Mouse (Mus musculus) layer of hippocampus, postnatal 14 days (tissue): Measurements from ENCODE around the gene P3h3. TPM values are rescaled to one million over a fixed set of nuclear protein-coding genes. Genes with fewer than 3 reads are reported as not detected.
"Not testable (repeated sequence)": the region's sequence is repeated elsewhere in the genome, so short reads cannot be mapped to it uniquely, and the experiment has no call there.

Experiments
- DNase-seq, 2 experiments: peaks; one replicate each; pipeline ENCODE4 v3.0.0; 2021 to 2022; ENCODE audit warnings: low spot score in 2 of 2, mixed read lengths in 1 of 2
- total RNA-seq, 2 experiments: library from RNA; stranded (reverse); gene quantifications; 2 replicates each; pipeline ENCODE4 v1.2.3; 2021

P3h3 gene
- total RNA-seq, 2 experiments from 2014 or later: 24.7 to 24.8 TPM

- DNase-seq: no peak
Observed at GRCm38 (mm10) chr6:124834512-124835081, 23.0 kb downstream of the P3h3 start.

- no peak for DNase-seq
Observed at GRCm38 (mm10) chr6:124831649-124832048, 25.9 kb downstream of the P3h3 start.

GRCm38 (mm10) chr6:124831199-124831598 lies 26.4 kb downstream of the P3h3 start:
- not testable (repeated sequence) for DNase-seq

- peak; percentile 93 to 96 for DNase-seq
Observed at GRCm38 (mm10) chr6:124829799-124830700, 27.5 kb downstream of the P3h3 start.

- peak; percentile 99 to 100 for DNase-seq
Observed at GRCm38 (mm10) chr6:124828868-124829798, 28.4 kb downstream of the P3h3 start, which contains the start of the genes Usp5 and Cdca3. Gene Usp5, minus strand, starts transcription at chr6:124829484. Gene Cdca3, plus strand, starts transcription at chr6:124829547.

- peak in 1 of 2 experiments; percentile 34 for DNase-seq
Observed at GRCm38 (mm10) chr6:124828101-124828592, 29.4 kb downstream of the P3h3 start.

GRCm38 (mm10) chr6:124822049-124822448 lies 35.5 kb downstream of the P3h3 start:
- no peak for DNase-seq

- no peak for DNase-seq
Observed at GRCm38 (mm10) chr6:124820891-124821290, 36.7 kb downstream of the P3h3 start.

GRCm38 (mm10) chr6:124817971-124818370 lies 39.6 kb downstream of the P3h3 start:
- DNase-seq: no peak

- DNase-seq: no peak
Observed at GRCm38 (mm10) chr6:124817563-124817962, 40.0 kb downstream of the P3h3 start.

- DNase-seq: no peak
Observed at GRCm38 (mm10) chr6:124817125-124817524, 40.4 kb downstream of the P3h3 start.

GRCm38 (mm10) chr6:124816611-124817010 lies 40.9 kb downstream of the P3h3 start:
- DNase-seq: no peak

- DNase-seq: no peak
Observed at GRCm38 (mm10) chr6:124814858-124815774, 42.4 kb downstream of the P3h3 start.

- DNase-seq: no peak
Observed at GRCm38 (mm10) chr6:124814448-124814847, 43.1 kb downstream of the P3h3 start.

- peak; percentile 85 to 93 for DNase-seq
Observed at GRCm38 (mm10) chr6:124813933-124814332, 43.6 kb downstream of the P3h3 start, which contains the start of gene Tpi1. Gene Tpi1, minus strand, starts transcription at chr6:124814296.

- DNase-seq: peak; percentile 62 to 75
Observed at GRCm38 (mm10) chr6:124813496-124813895, 44.1 kb downstream of the P3h3 start.

- no peak for DNase-seq
Observed at GRCm38 (mm10) chr6:124812848-124813247, 44.7 kb downstream of the P3h3 start.

- DNase-seq: no peak
Observed at GRCm38 (mm10) chr6:124811701-124812560, 45.6 kb downstream of the P3h3 start.

- DNase-seq: no peak
Observed at GRCm38 (mm10) chr6:124811403-124811665, 46.2 kb downstream of the P3h3 start.
